Mouse (Mus musculus) thymus, postnatal 10 days (tissue): ENCODE measurements at regions not wholly inside any gene's neighbourhood (a gene's known extent, or its start where the extent isn't known, plus 50 kb on each side); places are given as distances from the start of the nearest gene placed in this dataset.

Source experiments
- DNase-seq, 2 experiments: peaks; one replicate each; pipeline ENCODE4 v3.0.0; 2021; ENCODE audit warnings: low spot score in 2 of 2

DNA sequence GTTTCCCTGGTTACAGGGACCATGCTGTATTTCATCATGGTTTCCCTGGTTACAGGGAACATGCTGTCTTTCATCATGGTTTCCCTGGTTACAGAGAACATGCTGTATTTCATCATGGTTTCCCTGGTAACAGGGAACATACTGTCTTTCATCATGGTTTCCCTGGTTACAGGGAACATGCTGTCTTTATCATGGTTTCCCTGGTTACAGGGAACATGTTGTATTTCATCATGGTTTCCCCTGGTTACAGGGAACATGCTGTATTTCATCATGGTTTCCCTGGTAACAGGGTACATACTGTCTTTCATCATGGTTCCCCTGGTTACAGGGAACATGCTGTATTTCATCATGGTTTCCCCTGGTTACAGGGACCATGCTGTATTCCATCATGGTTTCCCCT lies 1579.5 kb downstream of the 4930444P10Rik start:
- DNase-seq = no peak

- no peak for DNase-seq
Observed at GRCm38 (mm10) chr1:14512481-14513285, 1580.4 kb downstream of the 4930444P10Rik start.

DNA sequence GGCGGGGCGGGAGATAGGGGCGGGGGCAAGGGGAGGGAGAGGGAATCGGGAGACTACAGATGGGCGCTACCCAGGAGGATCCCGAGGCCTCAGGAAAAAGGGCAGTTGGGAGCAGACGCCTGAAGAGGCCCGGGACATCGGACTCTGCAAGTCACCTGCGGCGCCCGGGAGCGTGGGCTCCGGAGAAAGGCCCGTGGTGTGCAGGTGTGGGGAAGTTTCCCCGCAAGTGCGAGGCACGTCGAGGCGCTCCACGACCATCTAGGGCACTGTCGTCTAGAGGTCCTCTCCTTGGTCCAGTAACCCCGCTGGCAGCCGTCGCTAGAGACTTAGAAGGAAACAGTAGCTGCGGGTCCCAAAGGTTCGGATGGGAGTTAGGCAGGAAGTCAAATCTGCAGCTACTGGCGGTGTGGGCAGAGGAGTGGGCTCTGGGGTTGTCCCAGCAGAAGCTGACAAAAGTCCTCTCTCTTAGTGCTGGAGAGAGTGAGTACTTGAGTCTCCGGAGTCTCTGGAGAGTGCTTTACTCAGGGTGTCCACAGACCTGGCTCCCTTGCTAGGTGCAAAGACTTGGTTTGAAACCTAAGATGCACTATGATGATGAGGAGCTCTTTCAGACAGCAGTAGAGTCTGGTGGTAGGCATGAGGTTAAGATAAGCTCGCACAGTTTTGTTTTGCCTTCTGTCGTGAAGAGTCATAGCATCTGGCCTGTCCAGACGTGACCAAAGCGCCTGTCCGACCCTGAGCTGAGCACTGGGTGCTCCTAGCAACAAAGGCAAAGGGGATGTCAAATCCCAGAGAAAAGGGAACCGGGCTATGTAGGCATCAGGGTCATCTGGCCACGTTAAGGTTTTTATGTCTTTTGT lies 1586.1 kb downstream of the 4930444P10Rik start:
- DNase-seq = no peak

GRCm38 (mm10) chr1:14506201-14506830 lies 1586.8 kb downstream of the 4930444P10Rik start:
- DNase-seq = peak in 1 of 2 experiments; percentile 9

DNA sequence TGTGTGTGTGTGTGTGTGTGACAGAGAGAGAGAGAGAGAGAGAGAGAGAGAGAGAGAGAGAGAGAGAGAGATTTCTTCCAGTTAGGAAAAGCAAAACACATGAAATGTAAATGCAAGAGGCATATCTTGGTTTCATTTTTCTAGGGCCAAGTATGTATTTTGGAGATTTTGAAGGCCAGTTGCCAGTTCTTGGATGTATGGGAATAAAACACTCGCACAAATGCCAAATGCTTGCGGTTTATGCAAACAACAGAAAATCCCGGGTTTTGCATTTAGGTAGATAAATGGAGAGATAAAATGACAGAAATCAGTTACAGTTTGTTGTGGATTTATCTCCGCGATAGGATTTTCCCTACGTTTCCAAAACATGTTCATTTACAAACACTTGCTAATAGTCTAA lies 1587.4 kb downstream of the 4930444P10Rik start:
- DNase-seq = no peak

DNA sequence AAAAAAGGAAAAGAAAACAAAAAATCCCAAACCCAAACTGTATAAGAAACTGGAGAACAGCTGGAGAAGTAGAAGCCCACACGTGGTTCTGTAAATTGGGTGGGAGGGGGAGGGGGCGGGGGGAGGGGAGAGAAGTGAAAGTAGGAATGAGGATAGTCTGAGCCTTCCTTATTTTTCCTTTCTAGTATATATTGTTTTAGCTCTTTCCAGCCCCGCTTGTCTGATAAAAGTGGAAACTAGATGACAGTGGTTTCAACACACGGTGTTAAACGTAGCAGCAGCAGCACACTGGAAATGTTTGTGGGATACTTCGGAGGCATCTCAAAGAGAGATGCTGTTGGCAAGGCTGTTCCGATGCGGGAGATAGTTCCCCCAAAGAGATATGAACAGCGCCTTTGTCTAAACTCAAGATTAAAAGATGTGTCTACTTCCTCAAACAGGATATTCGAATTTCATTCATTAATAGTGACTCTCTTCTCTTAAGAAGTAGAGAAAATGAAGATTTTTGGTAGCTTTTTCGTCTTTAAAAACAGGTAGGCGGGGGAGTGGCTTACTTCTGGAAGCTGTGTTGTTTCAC lies 1588.3 kb downstream of the 4930444P10Rik start:
- no peak for DNase-seq

- no peak for DNase-seq
Observed at GRCm38 (mm10) chr1:14503881-14504742, 1589.0 kb downstream of the 4930444P10Rik start.

- DNase-seq = no peak
Observed at GRCm38 (mm10) chr1:14503193-14503800, 1589.8 kb downstream of the 4930444P10Rik start.

GRCm38 (mm10) chr1:14499105-14499504 lies 1594.0 kb downstream of the 4930444P10Rik start:
- DNase-seq = no peak

GRCm38 (mm10) chr1:14490026-14490425 lies 1603.1 kb downstream of the 4930444P10Rik start:
- no peak for DNase-seq

DNA sequence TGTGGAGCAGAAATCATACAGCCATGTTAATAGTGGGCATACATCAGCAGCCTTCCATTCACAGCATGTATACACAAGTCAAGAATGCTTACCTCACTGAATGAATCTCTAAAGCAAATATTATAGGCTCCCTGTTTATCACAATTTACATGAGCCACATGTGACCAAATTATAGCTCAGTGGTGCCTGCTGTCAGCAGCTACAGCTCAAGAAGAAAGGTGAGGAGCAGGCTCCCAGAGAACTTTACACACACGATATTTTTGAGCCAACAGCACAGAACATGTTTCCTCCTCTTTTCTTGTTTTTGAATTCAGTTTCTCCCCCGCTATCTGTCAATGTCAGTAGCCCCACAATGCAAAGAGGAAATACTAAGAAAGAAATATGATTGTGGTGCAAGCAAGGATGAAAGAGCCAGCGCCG lies 1605.4 kb downstream of the 4930444P10Rik start:
- DNase-seq = no peak

DNA sequence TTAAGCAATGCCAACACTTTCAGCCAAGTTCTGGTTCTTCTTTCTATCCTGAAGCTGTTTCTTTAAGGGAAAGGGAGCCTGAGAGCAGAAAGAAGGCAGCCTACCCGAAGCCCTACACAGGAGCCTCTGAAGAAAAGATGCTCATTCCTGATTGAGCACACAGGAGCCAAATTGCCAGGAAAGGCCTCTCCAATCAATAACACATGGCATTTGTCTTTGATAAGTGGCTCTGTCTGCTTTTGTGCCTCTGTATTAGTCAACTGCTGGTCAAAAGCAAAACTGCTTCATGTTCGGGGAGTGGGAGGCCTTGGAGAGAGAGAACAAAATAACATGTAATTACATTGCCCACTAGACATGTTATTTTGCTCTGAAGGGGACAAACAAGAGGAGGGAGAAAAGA lies 1607.4 kb downstream of the 4930444P10Rik start:
- no peak for DNase-seq

GRCm38 (mm10) chr1:14484121-14484916 lies 1608.8 kb downstream of the 4930444P10Rik start:
- DNase-seq = no peak

GRCm38 (mm10) chr1:14472294-14472693 lies 1620.8 kb downstream of the 4930444P10Rik start:
- no peak for DNase-seq

GRCm38 (mm10) chr1:14471551-14471950 lies 1621.6 kb downstream of the 4930444P10Rik start:
- no peak for DNase-seq

DNA sequence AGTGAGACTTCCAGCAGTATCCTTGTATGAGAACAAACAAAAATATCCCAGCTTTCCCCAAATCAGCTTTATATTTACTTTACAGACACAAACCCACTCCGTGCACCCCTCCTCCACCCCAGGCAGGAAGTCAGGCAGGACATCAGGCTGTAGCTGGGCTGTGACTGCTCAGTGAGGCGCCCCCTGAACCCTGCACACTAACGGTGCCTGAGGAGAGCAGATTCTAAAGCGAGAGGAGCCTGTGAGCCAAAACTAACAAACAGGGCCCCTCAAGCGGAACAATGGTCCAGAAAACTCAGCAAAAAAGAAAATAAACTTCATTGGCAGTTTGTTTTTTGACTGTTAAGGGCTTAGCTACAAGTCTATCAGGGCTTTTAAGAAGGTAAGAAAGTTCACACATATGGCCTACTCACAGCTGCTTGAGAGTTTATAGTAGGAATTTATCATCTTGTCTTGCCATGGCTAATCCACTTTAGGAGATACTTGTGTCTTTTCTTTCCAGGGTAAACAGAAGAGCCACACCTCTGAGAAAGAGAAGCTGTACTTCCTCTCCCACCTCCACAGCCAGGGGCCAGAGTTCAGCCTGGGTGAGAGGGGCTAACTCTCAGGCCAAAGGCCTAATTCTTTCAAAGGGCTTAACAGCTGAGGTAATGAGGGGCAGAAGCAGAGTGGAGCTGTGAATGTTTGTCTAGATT lies 1628.2 kb downstream of the 4930444P10Rik start:
- no peak for DNase-seq

DNA sequence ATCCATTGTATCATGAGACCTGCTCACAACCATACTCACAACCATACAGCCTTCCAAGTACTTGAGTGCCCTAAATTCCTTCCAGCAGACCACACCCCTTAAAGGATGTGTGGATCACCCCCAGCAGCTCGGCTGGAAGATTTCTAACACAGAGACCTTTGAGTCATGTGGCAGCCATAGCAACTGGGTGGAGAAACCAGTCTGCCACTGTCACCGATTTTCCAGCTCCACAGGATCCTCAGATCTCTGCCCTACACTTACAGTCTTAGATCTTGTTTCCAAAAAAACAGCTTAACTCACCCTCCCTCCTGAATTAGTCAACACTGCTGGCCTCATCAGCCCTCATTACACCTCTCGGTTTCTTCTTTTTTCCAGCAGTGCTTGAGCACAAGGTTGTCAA lies 1630.6 kb downstream of the 4930444P10Rik start:
- DNase-seq = no peak

DNA sequence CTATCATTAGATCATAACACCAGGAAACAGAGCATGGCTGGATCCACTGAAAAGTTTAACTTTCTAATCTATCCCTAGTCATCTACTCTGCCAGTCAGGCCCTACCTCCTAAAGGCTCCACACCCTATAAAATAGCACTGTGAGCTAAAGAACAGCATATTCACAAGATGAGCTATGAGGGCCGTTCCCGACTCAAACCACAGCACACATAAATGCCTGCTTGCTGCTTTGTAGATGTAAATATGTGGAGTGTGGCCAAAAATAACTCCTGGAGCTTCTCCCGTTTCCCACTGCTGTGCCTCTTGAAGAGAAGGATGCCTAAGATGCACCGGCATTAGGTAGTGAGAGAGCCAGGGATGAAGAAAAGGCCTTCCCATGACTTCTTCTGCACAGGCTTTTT lies 1632.3 kb downstream of the 4930444P10Rik start:
- no peak for DNase-seq

DNA sequence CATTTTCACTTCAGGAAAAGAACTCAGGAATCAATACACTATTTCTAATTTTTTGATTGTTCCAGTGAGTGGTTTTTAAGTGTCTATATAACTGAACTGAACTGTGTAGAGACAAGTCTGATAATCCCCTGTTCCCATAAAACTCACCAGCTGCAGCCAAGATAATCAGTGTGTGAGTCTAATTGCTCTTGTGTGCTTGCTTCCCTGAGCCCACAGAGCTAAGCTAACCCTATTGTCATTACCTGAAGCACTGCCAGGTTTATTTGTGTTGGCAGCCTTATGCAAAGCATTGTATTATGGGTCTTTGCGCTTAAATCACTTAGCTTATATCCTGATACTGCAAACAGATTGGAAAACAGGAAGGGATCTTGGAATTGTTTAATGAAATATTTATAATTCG lies 1663.8 kb downstream of the 4930444P10Rik start:
- DNase-seq = no peak
